ENCODE assay signal across 8 mouse cellular contexts in the genomic region with DNA sequence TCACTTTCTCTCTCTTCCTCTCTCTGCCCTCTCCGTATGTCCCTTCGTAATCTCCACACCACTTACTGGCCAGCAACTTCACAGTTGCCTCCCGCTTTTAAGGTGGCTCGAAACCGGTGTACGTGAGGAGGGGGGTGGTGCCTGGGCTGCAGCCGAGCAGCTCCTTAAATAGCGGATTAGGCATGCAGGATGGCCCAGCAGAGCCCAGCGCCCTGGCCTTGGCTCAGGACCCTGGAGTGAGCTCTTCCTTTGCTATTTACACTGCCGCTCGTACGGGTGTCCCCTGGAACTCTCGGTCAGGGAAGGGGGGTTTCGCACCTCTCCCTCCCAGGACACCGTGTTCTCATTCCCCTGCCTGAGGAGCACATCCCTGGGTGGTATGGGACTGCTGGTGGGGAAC. TPM values are rescaled to one million over a fixed set of nuclear protein-coding genes. Genes with fewer than 3 reads are reported as not detected.
A peak's percentile ranks its signal among the peaks of the same experiment; 100 is the strongest.
DNase-seq lines count a peak whose midpoint lies in the region; ATAC-seq and TF ChIP-seq lines count a peak whose summit lies in the region.

A gene (minus strand): TSS at position 124 of the 400 bp plus-strand sequence.

- peak; percentile 39 for DNase-seq in lung, embryonic 14.5 days
- DNase-seq in lung, adult 18-20 months: no peak
- DNase-seq in heart, postnatal 4 days: peak; percentile 62
- peak; percentile 46 for DNase-seq in retina, embryonic 14.5 days (ENCODE audit: low spot score)
- DNase-seq in thymus, postnatal 25 days: no peak
- no peak for DNase-seq in left cerebral cortex, adult 9 months (ENCODE audit: low spot score in 2 of 2)

- no peaks in the 10 kb centered on the region for H3K36me3 ChIP-seq in lung, embryonic 14.5 days (ENCODE audit: insufficient read depth)
- H3K36me3 ChIP-seq in forebrain, embryonic 15.5 days: no peaks in the 10 kb centered on the region
- no peaks in the 10 kb centered on the region for H3K36me3 ChIP-seq in limb, embryonic 13.5 days

- no peaks in the 10 kb centered on the region for H3K9me3 ChIP-seq in lung, embryonic 14.5 days (ENCODE audit: low read depth, low read length)
- no peaks in the 10 kb centered on the region for H3K9me3 ChIP-seq in forebrain, embryonic 15.5 days
- no peaks in the 10 kb centered on the region for H3K9me3 ChIP-seq in limb, embryonic 13.5 days

- WGBS in lung, embryonic 14.5 days: 1% methylated on average over 15 of the region's 15 CpGs
- WGBS in forebrain, embryonic 15.5 days: under 1% methylated on average over 15 of the region's 15 CpGs
- under 1% methylated on average over 15 of the region's 15 CpGs for WGBS in limb, embryonic 13.5 days

- H3K27ac ChIP-seq in lung, embryonic 14.5 days (ENCODE audit: low read depth): peak within 1 kb of the TSS; percentile 46; the same call in 1 of the 2 replicates
- 0 out of 2 replicates have a peak within 1 kb of the TSS, but pooled peaks have one; percentile 12 for H3K27ac ChIP-seq in forebrain, embryonic 15.5 days (replicated peaks)
- H3K27ac ChIP-seq in limb, embryonic 13.5 days: peak within 1 kb of the TSS; percentile 72

- H3K4me2 ChIP-seq in lung, embryonic 14.5 days: peak within 1 kb of the TSS; percentile 81
- H3K4me2 ChIP-seq in forebrain, embryonic 15.5 days (replicated peaks): peak within 1 kb of the TSS; percentile 66
- peak within 1 kb of the TSS; percentile 93 for H3K4me2 ChIP-seq in limb, embryonic 13.5 days (replicated peaks)

- H3K9ac ChIP-seq in lung, embryonic 14.5 days: peak within 1 kb of the TSS; percentile 40
- peak within 1 kb of the TSS; percentile 34 for H3K9ac ChIP-seq in forebrain, embryonic 15.5 days (replicated peaks)
- H3K9ac ChIP-seq in limb, embryonic 13.5 days: peak within 1 kb of the TSS; percentile 73

- no peak for TF ChIP-seq CTCF in lung, embryonic 14.5 days (IDR thresholded peaks at IDR 0.05; ENCODE audit: low read depth)

- H3K27me3 ChIP-seq in lung, embryonic 14.5 days (ENCODE audit: insufficient read depth, low read length): no peaks in the 10 kb centered on the region
- peaks cover 5% of the 10 kb centered on the region; the same call in 1 of the 2 replicates for H3K27me3 ChIP-seq in forebrain, embryonic 15.5 days
- no peaks in the 10 kb centered on the region for H3K27me3 ChIP-seq in limb, embryonic 13.5 days

- peak; percentile 48 for ATAC-seq in lung, embryonic 14.5 days (ENCODE audit: insufficient read depth)
- ATAC-seq in forebrain, embryonic 15.5 days (replicated peaks): peak; percentile 33
- peak; percentile 37; the same call in 1 of the 2 replicates for ATAC-seq in limb, embryonic 13.5 days (ENCODE audit: low FRiP score, low read depth)

- H3K4me3 ChIP-seq in lung, embryonic 14.5 days (ENCODE audit: low read depth, low read length): peak within 1 kb of the TSS; percentile 34
- peak within 1 kb of the TSS; percentile 37 for H3K4me3 ChIP-seq in forebrain, embryonic 15.5 days
- peak within 1 kb of the TSS; percentile 47 for H3K4me3 ChIP-seq in limb, embryonic 13.5 days

- peaks cover 11% of the 10 kb centered on the region for H3K4me1 ChIP-seq in lung, embryonic 14.5 days (ENCODE audit: insufficient read depth)
- H3K4me1 ChIP-seq in forebrain, embryonic 15.5 days: peaks cover 32% of the 10 kb centered on the region
- H3K4me1 ChIP-seq in limb, embryonic 13.5 days: peaks cover 55% of the 10 kb centered on the region

RNA-seq across cellular contexts. Expression of the gene that starts here (rescaled TPM):
- 10.4 and 12.5 TPM in 2 replicates for polyA plus RNA-seq in lung, embryonic 14.5 days (2014; fragmentation: Nextera tagmentation; extraction: Ambion mirVana)
- polyA plus RNA-seq in forebrain, embryonic 15.5 days (2015; fragmentation: Nextera tagmentation; extraction: Ambion mirVana): 10.5 and 14.0 TPM in 2 replicates
- total RNA-seq in heart, postnatal 4 days (2021): 10 to 100 TPM; 87.3 to 91.0 TPM
- 36.8 and 37.0 TPM in 2 replicates for polyA plus RNA-seq in limb, embryonic 13.5 days (2015; fragmentation: Nextera tagmentation; extraction: Ambion mirVana)

Comparison
In these comparisons a context has a peak if more than half of its experiments do, and no peak if none do; other contexts are left out.
1. DNase-seq: peak in lung, embryonic 14.5 days (single experiment), heart, postnatal 4 days (single experiment) and retina, embryonic 14.5 days (single experiment); none in lung, adult 18-20 months (0 of 2), thymus, postnatal 25 days (single experiment) and left cerebral cortex, adult 9 months (0 of 2).
2. H3K27ac ChIP-seq: peak in every context shown above with its lines; median percentile 72 in limb, embryonic 13.5 days; 46 in lung, embryonic 14.5 days; 12 in forebrain, embryonic 15.5 days.
3. Peak in every context shown above with its lines, with median percentiles within 50 percentile points of each other: ATAC-seq, H3K4me2 ChIP-seq, H3K4me3 ChIP-seq and H3K9ac ChIP-seq.